Comparison of ENCODE assay signal across 8 mouse cellular contexts in genomic region chr11:75134485-75135068, GRCm38 (mm10). TPM values are rescaled to one million over a fixed set of nuclear protein-coding genes. Genes with fewer than 3 reads are reported as not detected.
A peak's percentile ranks its signal among the peaks of the same experiment; 100 is the strongest.
DNase-seq lines count a peak whose midpoint lies in the region; ATAC-seq and TF ChIP-seq lines count a peak whose summit lies in the region.
"Had no signal": no experiment of that assay in that cellular context is flagged by ENCODE, and none has a peak within 500 bp of the region (broad histone marks: within the 10 kb centered on the region; RNA-seq: fewer than 3 reads in every experiment).

No protein-coding gene starts in this region.

- no peaks in the 10 kb centered on the region for H3K36me3 ChIP-seq in kidney, adult 2 months (ENCODE audit: control insufficient read depth, insufficient read depth, low read length)
- no peaks in the 10 kb centered on the region for H3K36me3 ChIP-seq in embryonic facial prominence, embryonic 12.5 days
- H3K36me3 ChIP-seq in heart, embryonic 12.5 days = no peaks in the 10 kb centered on the region
- no peaks in the 10 kb centered on the region; the same call in none of the 2 replicates for H3K36me3 ChIP-seq in limb, embryonic 12.5 days

- no peak for TF ChIP-seq CTCF in kidney, adult 2 months (conservative IDR thresholded peaks at IDR 0.05; ENCODE audit: insufficient read depth, insufficient read length, low read depth, low read length)

- no peak overlapping the region for H3K4me2 ChIP-seq in embryonic facial prominence, embryonic 12.5 days (replicated peaks)
- H3K4me2 ChIP-seq in heart, embryonic 12.5 days = no peak overlapping the region
- no peak overlapping the region for H3K4me2 ChIP-seq in limb, embryonic 12.5 days

- 25% methylated on average over 5 of the region's 5 CpGs for WGBS in kidney, adult 2 months
- 50% methylated on average over 5 of the region's 5 CpGs for WGBS in embryonic facial prominence, embryonic 12.5 days
- WGBS in heart, embryonic 12.5 days = 55% methylated on average over 5 of the region's 5 CpGs
- 32% methylated on average over 5 of the region's 5 CpGs for WGBS in limb, embryonic 12.5 days

- no peak overlapping the region for H3K4me3 ChIP-seq in kidney, adult 2 months (ENCODE audit: insufficient read depth, low read depth, low read length)
- H3K4me3 ChIP-seq in embryonic facial prominence, embryonic 12.5 days = no peak overlapping the region
- no peak overlapping the region for H3K4me3 ChIP-seq in heart, embryonic 12.5 days
- H3K4me3 ChIP-seq in limb, embryonic 12.5 days (replicated peaks) = no peak overlapping the region

- H3K9me3 ChIP-seq in embryonic facial prominence, embryonic 12.5 days = no peaks in the 10 kb centered on the region
- H3K9me3 ChIP-seq in heart, embryonic 12.5 days (replicated peaks) = no peaks in the 10 kb centered on the region
- H3K9me3 ChIP-seq in limb, embryonic 12.5 days = no peaks in the 10 kb centered on the region

- H3K27ac ChIP-seq in kidney, adult 2 months (ENCODE audit: insufficient read depth, low read depth, low read length) = peak overlapping the region; percentile 65
- H3K27ac ChIP-seq in embryonic facial prominence, embryonic 12.5 days = peak overlapping the region; percentile 4
- H3K27ac ChIP-seq in heart, embryonic 12.5 days (ENCODE audit: poor library complexity, severe bottlenecking) = peak overlapping the region; percentile 69; the same call in 1 of the 2 replicates
- peak overlapping the region; percentile 66; the same call in 1 of the 2 replicates for H3K27ac ChIP-seq in limb, embryonic 12.5 days

- peak; percentile 54 for DNase-seq in kidney, adult 2 months
- DNase-seq in kidney, adult 11 months = no peak
- no peak for DNase-seq in right cerebral cortex, adult 18-20 months
- DNase-seq in cerebellum, postnatal 10 days = no peak
- DNase-seq: liver, postnatal 0 days had no signal

- no peak for TF ChIP-seq POLR2A in kidney, adult 2 months (IDR thresholded peaks at IDR 0.05; ENCODE audit: low read depth, low read length)

- H3K27me3 ChIP-seq in kidney, adult 2 months (replicated peaks; ENCODE audit: control insufficient read depth, insufficient read depth, low read length) = no peaks in the 10 kb centered on the region
- H3K27me3 ChIP-seq in embryonic facial prominence, embryonic 12.5 days = no peaks in the 10 kb centered on the region
- no peaks in the 10 kb centered on the region for H3K27me3 ChIP-seq in heart, embryonic 12.5 days (replicated peaks)
- H3K27me3 ChIP-seq in limb, embryonic 12.5 days = no peaks in the 10 kb centered on the region

- no peak overlapping the region for H3K9ac ChIP-seq in embryonic facial prominence, embryonic 12.5 days
- H3K9ac ChIP-seq in heart, embryonic 12.5 days = no peak overlapping the region
- no peak overlapping the region for H3K9ac ChIP-seq in limb, embryonic 12.5 days (replicated peaks)
- H3K9ac ChIP-seq: liver, postnatal 0 days had no signal

- ATAC-seq in embryonic facial prominence, embryonic 12.5 days (ENCODE audit: insufficient number of reproducible peaks, insufficient read depth, low FRiP score, low TSS enrichment) = no peak
- ATAC-seq in heart, embryonic 12.5 days (ENCODE audit: insufficient number of reproducible peaks, low FRiP score) = no peak
- no peak for ATAC-seq in limb, embryonic 12.5 days (ENCODE audit: insufficient number of reproducible peaks, insufficient read depth, low FRiP score, low TSS enrichment, low read depth)
- ATAC-seq: liver, postnatal 0 days had no signal

- H3K4me1 ChIP-seq in kidney, adult 2 months (ENCODE audit: control insufficient read depth, insufficient read depth, low read length) = peaks cover 50% of the 10 kb centered on the region
- H3K4me1 ChIP-seq in embryonic facial prominence, embryonic 12.5 days = peaks cover 40% of the 10 kb centered on the region
- H3K4me1 ChIP-seq in heart, embryonic 12.5 days (replicated peaks) = peaks cover 57% of the 10 kb centered on the region
- H3K4me1 ChIP-seq in limb, embryonic 12.5 days (replicated peaks) = peaks cover 59% of the 10 kb centered on the region

RNA-seq across cellular contexts. Expression of gene Hic1, which starts 34.7 kb away (rescaled TPM):
- polyA plus RNA-seq in kidney, adult 2 months (2012; rRNA removed) = 8.6 and 12.6 TPM in 2 replicates
- polyA plus RNA-seq in embryonic facial prominence, embryonic 12.5 days (2016; fragmentation: Nextera tagmentation; extraction: Ambion mirVana) = 39.2 and 44.8 TPM in 2 replicates
- 13.3 and 13.8 TPM in 2 replicates for polyA plus RNA-seq in heart, embryonic 12.5 days (2016; fragmentation: Nextera tagmentation; extraction: Ambion mirVana)
- polyA plus RNA-seq in limb, embryonic 12.5 days (2016; fragmentation: Nextera tagmentation; extraction: Ambion mirVana) = 30.3 and 35.5 TPM in 2 replicates

RNA-seq across cellular contexts. Expression of gene Ovca2, which starts 44.1 kb away (rescaled TPM):
- polyA plus RNA-seq in kidney, adult 2 months (2012; rRNA removed) = 18.6 and 33.7 TPM in 2 replicates
- polyA plus RNA-seq in embryonic facial prominence, embryonic 12.5 days (2016; fragmentation: Nextera tagmentation; extraction: Ambion mirVana) = 30.0 and 31.5 TPM in 2 replicates
- polyA plus RNA-seq in heart, embryonic 12.5 days (2016; fragmentation: Nextera tagmentation; extraction: Ambion mirVana) = 19.4 and 20.5 TPM in 2 replicates
- 29.6 and 31.0 TPM in 2 replicates for polyA plus RNA-seq in limb, embryonic 12.5 days (2016; fragmentation: Nextera tagmentation; extraction: Ambion mirVana)

RNA-seq across cellular contexts. Expression of gene Dph1, which starts 56.5 kb away (rescaled TPM):
- polyA plus RNA-seq in kidney, adult 2 months (2012; rRNA removed) = 40.2 and 46.7 TPM in 2 replicates
- 22.6 and 23.3 TPM in 2 replicates for polyA plus RNA-seq in embryonic facial prominence, embryonic 12.5 days (2016; fragmentation: Nextera tagmentation; extraction: Ambion mirVana)
- polyA plus RNA-seq in heart, embryonic 12.5 days (2016; fragmentation: Nextera tagmentation; extraction: Ambion mirVana) = 23.3 and 23.5 TPM in 2 replicates
- polyA plus RNA-seq in limb, embryonic 12.5 days (2016; fragmentation: Nextera tagmentation; extraction: Ambion mirVana) = 24.0 and 25.5 TPM in 2 replicates

RNA-seq across cellular contexts. Expression of gene Rtn4rl1, which starts 59.0 kb away (rescaled TPM):
- polyA plus RNA-seq in kidney, adult 2 months (2012; rRNA removed) = 11.3 and 12.7 TPM in 2 replicates
- 5.1 and 5.7 TPM in 2 replicates for polyA plus RNA-seq in embryonic facial prominence, embryonic 12.5 days (2016; fragmentation: Nextera tagmentation; extraction: Ambion mirVana)
- 16.3 and 16.8 TPM in 2 replicates for polyA plus RNA-seq in heart, embryonic 12.5 days (2016; fragmentation: Nextera tagmentation; extraction: Ambion mirVana)
- polyA plus RNA-seq in limb, embryonic 12.5 days (2016; fragmentation: Nextera tagmentation; extraction: Ambion mirVana) = 1.5 and 2.1 TPM in 2 replicates

Comparison
In these comparisons a context has a peak if more than half of its experiments do, and no peak if none do; other contexts are left out.
1. H3K27ac ChIP-seq: peak in every context shown above with its lines; median percentile 69 in heart, embryonic 12.5 days; 66 in limb, embryonic 12.5 days; 65 in kidney, adult 2 months; 4 in embryonic facial prominence, embryonic 12.5 days.